Mouse (Mus musculus) lung, adult 2 months (tissue): ENCODE data around the gene Dctn3. TPM values are rescaled to one million over a fixed set of nuclear protein-coding genes. Genes with fewer than 3 reads are reported as not detected.
"Not testable (repeated sequence)": the region's sequence is repeated elsewhere in the genome, so short reads cannot be mapped to it uniquely, and the experiment has no call there.

Source experiments
- DNase-seq: peaks from one replicate; pipeline ENCODE4 v3.0.0; 2022
- H3K4me1 ChIP-seq: fragments of 200-500 bp; 2 replicates; pipeline ENCODE4 v1.6.1; 2011; ENCODE audit warnings: low read length; ENCODE audit not compliant: control insufficient read depth, insufficient read depth
- H3K4me3 ChIP-seq: fragments of 200-500 bp; replicated peaks from 2 replicates; pipeline ENCODE3; 2011; ENCODE audit warnings: low read depth, mild to moderate bottlenecking, control low read depth, low read length; ENCODE audit errors: extremely low read depth
- CTCF ChIP-seq: fragments of 200-500 bp; IDR thresholded peaks from 2 replicates; pipeline ENCODE4 v1.5.1; 2011; ENCODE audit warnings: mild to moderate bottlenecking, low read length, control low read depth; ENCODE audit not compliant: insufficient read depth
- POLR2A ChIP-seq: fragments of 200-500 bp; IDR thresholded peaks from 2 replicates; pipeline ENCODE4 v1.6.1; 2011; ENCODE audit warnings: low read depth, mild to moderate bottlenecking, control low read depth, low read length, borderline replicate concordance; ENCODE audit errors: extremely low read depth
- WGBS: fragments of 180-500 bp; shearing (Covaris S2); methylation state at CpG from one replicate; pipeline ENCODE4 v1.1.7; 2018; 5-methylcytosine and 5-hydroxymethylcytosine counted together
- polyA plus RNA-seq: library from polyadenylated mRNA; depleted of rRNA; stranded (reverse); fragments of >200 nt; gene quantifications from 2 replicates; pipeline ENCODE4 v1.2.3, GENCODE M21; 2012; rRNA removed

The Dctn3 gene
- polyA plus RNA-seq, result 44.3 and 45.0 TPM in 2 replicates

GRCm38 (mm10) chr4:41722918-41723351 lies at the start of gene Dctn3:
Dctn3 (minus strand) TSS chr4:41723170.
- H3K4me3 ChIP-seq, result peak within 1 kb of the TSS; percentile 90
- DNase-seq, result peak; percentile 86
- under 1% methylated on average over 27 of the region's 27 CpGs for WGBS
- H3K4me1 ChIP-seq, result no peaks in the 10 kb centered on the region
- no peak for TF ChIP-seq CTCF
- peak; percentile 92 for TF ChIP-seq POLR2A

GRCm38 (mm10) chr4:41767301-41767700 lies 44.3 kb upstream of the Dctn3 start:
- not testable (repeated sequence) for DNase-seq, H3K4me1 ChIP-seq, H3K4me3 ChIP-seq
- WGBS, result 78% methylated on average over 10 of the region's 10 CpGs

GRCm38 (mm10) chr4:41763176-41763575 lies 40.2 kb upstream of the Dctn3 start:
- not testable (repeated sequence) for H3K4me3 ChIP-seq, DNase-seq, H3K4me1 ChIP-seq
- 64% methylated on average over 4 of the region's 6 CpGs for WGBS

- not testable (repeated sequence) for H3K4me3 ChIP-seq, H3K4me1 ChIP-seq, DNase-seq
- 57% methylated on average over 8 of the region's 8 CpGs for WGBS
These were observed 39.7 kb upstream of the Dctn3 start for GRCm38 (mm10) chr4:41762688-41763114.

DNA sequence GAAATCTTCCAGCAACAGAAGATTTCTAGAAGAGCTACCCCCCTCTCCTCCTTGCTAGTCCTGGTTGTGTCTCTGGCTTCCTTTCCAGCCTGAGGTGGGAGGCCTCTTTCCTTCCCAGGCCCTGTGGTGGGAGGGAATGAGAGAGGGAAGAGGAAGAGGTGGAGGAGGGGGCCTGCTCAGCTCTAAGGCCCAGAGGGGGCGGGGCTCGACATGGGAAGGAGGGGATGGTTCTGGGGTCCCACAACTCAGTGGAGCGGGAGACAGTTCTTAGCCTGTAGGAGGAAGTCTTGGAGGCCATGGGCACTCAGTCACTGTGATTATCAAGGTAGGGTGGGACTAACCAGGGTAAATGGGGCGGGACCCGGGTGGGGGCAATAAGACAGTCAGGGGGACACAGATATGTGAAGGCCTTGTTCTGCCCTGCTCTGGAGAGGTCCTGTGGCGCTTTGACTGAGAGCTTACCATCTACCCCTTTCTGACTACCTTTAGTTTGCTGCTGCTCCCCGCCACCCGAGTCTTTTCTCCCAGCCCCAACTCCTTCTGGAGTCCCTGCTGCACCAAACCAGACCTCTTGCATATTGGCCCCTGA lies 39.2 kb upstream of the Dctn3 start:
- H3K4me1 ChIP-seq, result peaks cover 8% of the 10 kb centered on the region; the same call in 1 of the 2 replicates
- DNase-seq, result no peak
- no peak overlapping the region for H3K4me3 ChIP-seq
- WGBS, result 62% methylated on average over 8 of the region's 8 CpGs
- no peak for TF ChIP-seq CTCF
- TF ChIP-seq POLR2A, result no peak

GRCm38 (mm10) chr4:41761680-41762079 lies 38.7 kb upstream of the Dctn3 start:
- DNase-seq, result no peak
- TF ChIP-seq POLR2A (no peak), CTCF (no peak)
- Histone ChIP-seq H3K4me3 (peak overlapping the region; percentile 21), H3K4me1 (peaks cover 8% of the 10 kb centered on the region; the same call in 1 of the 2 replicates)

- peak; percentile 26 for DNase-seq
These were observed 37.9 kb upstream of the Dctn3 start for GRCm38 (mm10) chr4:41760911-41761310.

DNA sequence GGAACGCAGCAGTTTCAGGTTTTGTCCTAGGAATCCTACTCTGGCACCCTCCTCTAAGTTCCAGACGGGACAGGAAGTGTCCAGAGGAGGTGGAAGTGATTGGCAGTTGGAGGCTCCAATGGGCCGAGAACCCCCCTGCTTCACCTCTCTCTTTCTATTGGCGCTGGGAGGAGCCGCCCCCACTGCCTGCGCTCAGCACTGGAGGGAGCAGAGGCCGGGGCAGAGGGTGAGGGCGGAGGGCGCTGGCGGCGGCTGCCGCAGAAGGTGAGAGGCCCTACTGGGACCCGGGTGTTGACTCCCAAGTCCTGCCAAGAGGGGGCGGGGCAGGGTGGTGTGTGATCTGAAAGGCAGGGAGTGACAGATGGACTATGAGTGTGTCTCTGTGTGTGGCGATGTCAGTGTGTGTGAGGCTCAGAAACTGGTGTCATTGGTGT lies 37.3 kb upstream of the Dctn3 start:
- 6% methylated on average over 15 of the region's 15 CpGs for WGBS
- TF ChIP-seq POLR2A, result peak; percentile 60; the same call in 1 of the 2 replicates
- TF ChIP-seq CTCF, result no peak
- peak; percentile 89 for DNase-seq
- Histone ChIP-seq H3K4me1 (peaks cover 8% of the 10 kb centered on the region; the same call in 1 of the 2 replicates), H3K4me3 (peak overlapping the region; percentile 75)

More at GRCm38 (mm10) chr4:41760911-41761310, 37.9 kb upstream of the Dctn3 start:
- TF ChIP-seq CTCF (no peak), POLR2A (no peak)
- Histone ChIP-seq H3K4me1 (peaks cover 8% of the 10 kb centered on the region; the same call in 1 of the 2 replicates), H3K4me3 (peak overlapping the region; percentile 75)
- WGBS, result 62% methylated on average over 4 of the region's 4 CpGs

- TF ChIP-seq POLR2A, result no peak
- no peak for TF ChIP-seq CTCF
- Histone ChIP-seq H3K4me3 (peak overlapping the region; percentile 53), H3K4me1 (peaks cover 10% of the 10 kb centered on the region)
- WGBS, result 28% methylated on average over 6 of the region's 6 CpGs
- DNase-seq, result no peak
These were observed 36.8 kb upstream of the Dctn3 start for GRCm38 (mm10) chr4:41759656-41760287.

DNA sequence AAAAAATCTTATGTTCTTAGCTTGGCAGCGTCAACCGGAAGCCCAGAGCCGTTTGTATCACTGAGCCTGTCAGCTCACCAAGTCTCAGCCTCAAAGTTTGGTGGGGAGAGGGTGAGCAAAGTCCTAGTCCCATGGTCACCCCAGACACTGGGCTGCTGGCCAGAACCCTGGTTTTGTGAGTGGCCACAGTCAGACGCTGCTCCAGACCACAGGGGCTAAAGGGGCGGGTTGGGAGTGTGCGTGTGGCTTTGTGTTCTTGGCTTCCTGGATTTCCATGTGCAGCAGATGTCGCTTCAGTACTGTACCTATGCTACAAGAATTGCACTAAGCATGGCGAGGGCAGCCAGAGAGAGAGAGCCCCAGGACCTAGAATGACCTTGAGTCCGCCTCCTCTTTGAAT lies 36.2 kb upstream of the Dctn3 start:
- no peak overlapping the region for H3K4me3 ChIP-seq
- 65% methylated on average over 9 of the region's 9 CpGs for WGBS
- TF ChIP-seq CTCF (no peak), POLR2A (no peak)
- peaks cover 12% of the 10 kb centered on the region for H3K4me1 ChIP-seq
- DNase-seq, result no peak
